Mouse (Mus musculus) heart, postnatal 10 days (tissue): ENCODE measurements around the gene Cars. TPM values are rescaled to one million over a fixed set of nuclear protein-coding genes. Genes with fewer than 3 reads are reported as not detected.

ENCODE experiments used
- DNase-seq, 2 experiments: peaks; one replicate each; pipeline ENCODE4 v3.0.0; 2021
- intact Hi-C: fragments of 180-260 bp; cut with DNase I; formaldehyde crosslinking; loops from one replicate; pipeline ENCODE4 v1.15.1; 2025
- microRNA-seq, 2 experiments: library from miRNA; unstranded; fragments of <30 nt; microRNA quantifications; one replicate each; pipeline ENCODE4 v1.2.0; 2022
- total RNA-seq, 2 experiments: library from RNA; stranded (reverse); gene quantifications; 2 replicates each; pipeline ENCODE4 v1.2.3; 2021

The Cars gene
- total RNA-seq, 2 experiments from 2014 or later = 20.3 to 26.8 TPM

GRCm38 (mm10) chr7:143514416-143514768 lies 85.5 kb downstream of the Cars start:
- peak in 1 of 2 experiments; percentile 9 for DNase-seq
- intact Hi-C loops = no loop called here

GRCm38 (mm10) chr7:143513763-143514415 lies 86.0 kb downstream of the Cars start:
- DNase-seq = peak; percentile 73 to 74
- intact Hi-C loops = no loop called here

DNA sequence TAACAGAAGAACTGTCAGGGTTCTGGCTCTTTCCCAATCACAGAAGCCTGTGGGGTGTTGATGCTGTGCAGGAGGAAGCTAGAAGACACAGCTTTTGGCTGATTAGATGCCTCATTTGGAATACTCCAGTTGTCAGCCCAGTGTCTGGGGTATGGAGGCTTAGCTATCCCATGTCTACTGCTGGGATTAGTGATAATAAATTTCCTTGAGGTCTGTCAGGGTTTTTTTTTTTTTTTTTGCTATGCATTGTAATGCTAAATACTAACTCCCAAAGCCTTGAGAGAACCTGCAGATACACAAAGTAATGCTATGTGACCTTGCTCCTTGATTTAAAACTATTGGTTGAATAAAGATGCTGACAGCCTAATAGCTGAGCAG lies 88.6 kb downstream of the Cars start:
- intact Hi-C loops = no loop called here
- no peak for DNase-seq

DNA sequence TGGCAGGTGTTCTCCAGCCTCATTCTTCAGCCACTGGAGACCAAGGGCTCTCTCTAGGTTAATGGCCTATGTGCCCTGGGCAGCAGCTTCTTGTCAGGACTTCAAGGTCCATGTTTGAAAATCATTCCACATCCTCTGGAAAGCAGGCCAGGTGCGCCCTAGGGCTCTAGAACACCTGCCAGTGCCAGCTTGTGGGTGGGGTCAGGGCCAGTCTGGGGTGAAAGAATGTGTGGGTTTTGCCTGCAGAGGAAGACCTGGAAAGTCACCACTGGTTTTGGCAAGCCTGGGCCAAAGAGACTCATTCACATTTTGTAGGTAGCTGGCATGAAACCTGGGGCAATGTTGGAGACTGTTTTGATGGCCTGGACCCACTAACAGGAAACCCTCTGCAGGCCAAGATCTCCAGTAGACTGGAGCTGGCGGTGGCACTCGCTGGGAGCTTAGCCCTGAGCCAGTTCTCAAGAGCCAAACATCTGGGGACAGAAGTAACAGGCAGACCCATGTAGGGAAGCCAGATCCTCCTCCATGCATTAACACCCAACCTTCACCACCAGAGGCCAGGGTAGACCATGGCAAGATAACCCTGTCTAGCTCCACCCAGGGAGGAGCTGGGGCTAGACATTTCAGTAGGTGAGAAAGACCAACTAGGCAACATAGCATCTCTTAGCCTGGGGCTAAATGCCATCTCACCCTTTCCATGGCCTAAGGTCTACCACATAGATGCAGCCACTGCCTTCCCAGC lies 89.1 kb downstream of the Cars start:
- DNase-seq = no peak
- intact Hi-C loops = no loop called here

DNA sequence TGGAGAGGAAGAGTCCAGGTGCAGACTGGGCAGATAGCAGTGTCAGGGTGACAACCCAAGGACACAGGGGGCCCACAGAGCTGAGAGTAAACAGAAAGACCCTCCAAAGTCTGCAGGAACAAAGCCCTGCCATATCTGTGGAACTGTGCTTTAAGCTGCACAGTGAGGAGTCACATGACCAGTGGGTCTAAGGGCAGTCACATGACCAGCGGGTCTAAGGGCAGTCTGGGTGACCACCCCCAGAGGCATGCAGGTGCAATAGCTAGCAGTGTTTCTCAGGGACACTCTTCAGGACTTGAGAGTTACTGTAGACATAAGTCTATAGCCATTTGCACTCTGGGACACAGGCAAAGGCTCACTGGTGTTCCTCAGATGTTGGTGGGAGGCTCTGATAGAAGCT lies 90.3 kb downstream of the Cars start:
- intact Hi-C loops = no loop called here
- no peak for DNase-seq

Small RNA genes within 50 kb of the gene (microRNA-seq; reads per million reads assigned to microRNA genes)
- 0 to 0.35 reads per million in 2 experiments for gene Mir7064

Other genes with a start within 250 kb of the Cars start
- gene Cdkn1c, start 139.0 kb downstream of the Cars start, total RNA-seq = 10 to 100 TPM; 47.2 to 48.0 TPM
- under 1 TPM; 0.43 to 0.50 TPM for gene Slc22a18, start 126.4 kb downstream of the Cars start, total RNA-seq
- gene Phlda2, start 96.9 kb downstream of the Cars start, total RNA-seq = not detected
- 100 to 1,000 TPM; 192 to 197 TPM for gene Nap1l4, start 51.0 kb downstream of the Cars start, total RNA-seq
- 1 to 10 TPM; 1.0 to 1.1 TPM for gene Tnfrsf26, start 28.6 kb upstream of the Cars start, total RNA-seq
- 1 to 10 TPM; 2.5 to 3.2 TPM for gene Tnfrsf22, start 49.6 kb upstream of the Cars start, total RNA-seq
- 1 to 10 TPM; 2.4 to 2.6 TPM for gene Tnfrsf23, start 85.8 kb upstream of the Cars start, total RNA-seq
- 10 to 100 TPM; 28.7 to 32.2 TPM for gene Osbpl5, start 156.9 kb upstream of the Cars start, total RNA-seq
- not detected for gene Mrgprg, start 166.9 kb upstream of the Cars start, total RNA-seq
- 1 to 10 TPM; 1.8 to 2.3 TPM for gene Mrgpre, start 184.4 kb upstream of the Cars start, total RNA-seq
- 1 to 10 TPM; 6.3 to 8.0 TPM for gene Nadsyn1, start 222.8 kb upstream of the Cars start, total RNA-seq
- 10 to 100 TPM in 1 of 2 experiments, 1 to 10 TPM in 1; 9.9 to 10.9 TPM for gene Dhcr7, start 223.1 kb upstream of the Cars start, total RNA-seq